Mouse (Mus musculus) megakaryocyte, adult 5-6 weeks (primary cell): ENCODE results near the gene Cep112. TPM values are rescaled to one million over a fixed set of nuclear protein-coding genes. Genes with fewer than 3 reads are reported as not detected.

Source experiments
- ATAC-seq: 2 replicates; pipeline ENCODE4 v1.8.0; 2016; ENCODE audit warnings: mild to moderate bottlenecking, inconsistent platforms; ENCODE audit not compliant: poor library complexity, severe bottlenecking
- total RNA-seq, 2 experiments: library from RNA; stranded (forward) in 1 of 2; stranded (reverse) in 1 of 2; fragments of 153-499, 151-499 nt in 1 of 2; fragments of 221-1000, 200-1000 nt in 1 of 2; gene quantifications; 2 replicates each; pipeline versions ENCODE4 v1.2.3 to v1.2.4; 2015 to 2017

The Cep112 gene
- total RNA-seq, 2 experiments from 2014 or later = 0.07 to 1.6 TPM

- ATAC-seq = no peak
Observed at GRCm38 (mm10) chr11:108900718-108901488, 475.9 kb downstream of the Cep112 start.

- no peak for ATAC-seq
Observed at GRCm38 (mm10) chr11:108901670-108902069, 476.7 kb downstream of the Cep112 start.

GRCm38 (mm10) chr11:108902303-108902702, 477.3 kb downstream of the Cep112 start:
- ATAC-seq = no peak

- no peak for ATAC-seq
Observed at GRCm38 (mm10) chr11:108906590-108907254, 481.7 kb downstream of the Cep112 start.

GRCm38 (mm10) chr11:108909396-108910195, 484.6 kb downstream of the Cep112 start:
- no peak for ATAC-seq

Other genes with a start within 250 kb of the Cep112 start
- not detected in 2 replicates for gene Apoh, start 81.8 kb upstream of the Cep112 start, total RNA-seq (2015)
- gene Apoh, start 81.8 kb upstream of the Cep112 start, total RNA-seq (2017) = not detected in 2 replicates
- gene Prkca, start 81.3 kb upstream of the Cep112 start, total RNA-seq (2015) = 6.4 and 6.9 TPM in 2 replicates
- gene Prkca, start 81.3 kb upstream of the Cep112 start, total RNA-seq (2017) = 1.6 and 4.3 TPM in 2 replicates